ENCODE assay signal across 11 mouse cellular contexts in genomic region chr6:32493557-32493956, GRCm38 (mm10).
DNase-seq lines count a peak whose midpoint lies in the region; ATAC-seq and TF ChIP-seq lines count a peak whose summit lies in the region.
"Had no signal": no experiment of that assay in that cellular context is flagged by ENCODE, and none has a peak within 500 bp of the region (broad histone marks: within the 10 kb centered on the region; RNA-seq: fewer than 3 reads in every experiment).

No protein-coding gene starts in this region.

- no peaks in the 10 kb centered on the region for H3K27me3 ChIP-seq in hindbrain, embryonic 16.5 days (replicated peaks; ENCODE audit: control insufficient read depth, insufficient read depth, low read length)
- no peaks in the 10 kb centered on the region for H3K27me3 ChIP-seq in hindbrain, postnatal 0 days (ENCODE audit: insufficient read depth, low read length)
- no peaks in the 10 kb centered on the region for H3K27me3 ChIP-seq in heart, embryonic 16.5 days (ENCODE audit: control insufficient read depth, insufficient read depth, low read length)
- no peaks in the 10 kb centered on the region for H3K27me3 ChIP-seq in limb, embryonic 13.5 days
- H3K27me3 ChIP-seq in stomach, embryonic 15.5 days (replicated peaks), result no peaks in the 10 kb centered on the region

- H3K27ac ChIP-seq in hindbrain, embryonic 16.5 days (ENCODE audit: low read depth, low read length), result no peak overlapping the region
- H3K27ac ChIP-seq in hindbrain, postnatal 0 days, result no peak overlapping the region
- H3K27ac ChIP-seq in heart, embryonic 16.5 days (ENCODE audit: low read length), result peak overlapping the region; percentile 90
- peak overlapping the region; percentile 29; the same call in 1 of the 2 replicates for H3K27ac ChIP-seq in limb, embryonic 13.5 days
- no peak overlapping the region for H3K27ac ChIP-seq in stomach, embryonic 15.5 days

- no peak overlapping the region for H3K4me2 ChIP-seq in hindbrain, embryonic 16.5 days (ENCODE audit: low read length)
- no peak overlapping the region for H3K4me2 ChIP-seq in hindbrain, postnatal 0 days (ENCODE audit: low read depth, low read length)
- H3K4me2 ChIP-seq in heart, embryonic 16.5 days (ENCODE audit: low read depth, low read length), result peak overlapping the region; percentile 59
- H3K4me2 ChIP-seq in limb, embryonic 13.5 days (replicated peaks), result 0 out of 2 replicates have a peak overlapping the region, but pooled peaks have one; percentile 10
- no peak overlapping the region for H3K4me2 ChIP-seq in stomach, embryonic 15.5 days

- no peak overlapping the region for H3K4me3 ChIP-seq in hindbrain, embryonic 16.5 days (ENCODE audit: low read length)
- H3K4me3 ChIP-seq in hindbrain, postnatal 0 days (ENCODE audit: low read length), result no peak overlapping the region
- H3K4me3 ChIP-seq in heart, embryonic 16.5 days (ENCODE audit: low read length), result peak overlapping the region; percentile 29
- H3K4me3 ChIP-seq in limb, embryonic 13.5 days, result no peak overlapping the region
- no peak overlapping the region for H3K4me3 ChIP-seq in stomach, embryonic 15.5 days (replicated peaks)
- H3K4me3 ChIP-seq: erythroblast, embryonic 14.5 days had no signal

- peak; percentile 54; the same call in 1 of the 2 replicates for ATAC-seq in hindbrain, embryonic 16.5 days
- no peak for ATAC-seq in hindbrain, postnatal 0 days
- peak; percentile 77 for ATAC-seq in heart, embryonic 16.5 days (replicated peaks; ENCODE audit: extremely low read depth, insufficient read depth, low FRiP score)
- 0 out of 2 replicates have a peak, but pooled peaks have one; percentile 22 for ATAC-seq in limb, embryonic 13.5 days (ENCODE audit: low FRiP score, low read depth)
- ATAC-seq in stomach, embryonic 15.5 days (ENCODE audit: insufficient read depth, low FRiP score, low read depth), result peak; percentile 70
- ATAC-seq: CD4-positive, CD25-positive, alpha-beta regulatory T cell, adult 4 months; midbrain, embryonic 16.5 days had no signal

- 24% methylated on average over 5 of the region's 5 CpGs for WGBS in hindbrain, embryonic 16.5 days
- 26% methylated on average over 5 of the region's 5 CpGs for WGBS in hindbrain, postnatal 0 days
- 14% methylated on average over 5 of the region's 5 CpGs for WGBS in heart, embryonic 16.5 days
- 32% methylated on average over 5 of the region's 5 CpGs for WGBS in limb, embryonic 13.5 days
- 30% methylated on average over 5 of the region's 5 CpGs for WGBS in stomach, embryonic 15.5 days

- intact Hi-C loops in left cerebral cortex, postnatal 25 days (cut with DNase I), result no loop called here

- H3K9me3 ChIP-seq in hindbrain, embryonic 16.5 days (ENCODE audit: control insufficient read depth, low read length), result no peaks in the 10 kb centered on the region
- H3K9me3 ChIP-seq in hindbrain, postnatal 0 days (ENCODE audit: low read length), result no peaks in the 10 kb centered on the region
- H3K9me3 ChIP-seq in heart, embryonic 16.5 days (replicated peaks; ENCODE audit: control insufficient read depth, low read length), result no peaks in the 10 kb centered on the region
- H3K9me3 ChIP-seq in limb, embryonic 13.5 days, result no peaks in the 10 kb centered on the region
- no peaks in the 10 kb centered on the region for H3K9me3 ChIP-seq in stomach, embryonic 15.5 days

- no peak for TF ChIP-seq CTCF in hindbrain, postnatal 0 days (IDR thresholded peaks at IDR 0.05; ENCODE audit: low read depth)

- H3K4me1 ChIP-seq in hindbrain, embryonic 16.5 days (ENCODE audit: control insufficient read depth, insufficient read depth, low read depth, low read length), result peaks cover 14% of the 10 kb centered on the region
- H3K4me1 ChIP-seq in hindbrain, postnatal 0 days (ENCODE audit: insufficient read depth, low read length), result peaks cover 7% of the 10 kb centered on the region; the same call in 1 of the 2 replicates
- H3K4me1 ChIP-seq in heart, embryonic 16.5 days (ENCODE audit: control insufficient read depth, insufficient read depth, low read length), result peaks cover 19% of the 10 kb centered on the region
- H3K4me1 ChIP-seq in limb, embryonic 13.5 days, result peaks cover 61% of the 10 kb centered on the region
- no peaks in the 10 kb centered on the region for H3K4me1 ChIP-seq in stomach, embryonic 15.5 days

- no peak overlapping the region for H3K9ac ChIP-seq in hindbrain, embryonic 16.5 days (ENCODE audit: low read depth, low read length)
- H3K9ac ChIP-seq in hindbrain, postnatal 0 days (replicated peaks; ENCODE audit: low read length), result no peak overlapping the region
- peak overlapping the region; percentile 62 for H3K9ac ChIP-seq in heart, embryonic 16.5 days (ENCODE audit: low read length)
- H3K9ac ChIP-seq in limb, embryonic 13.5 days, result no peak overlapping the region
- no peak overlapping the region for H3K9ac ChIP-seq in stomach, embryonic 15.5 days

- no peak for DNase-seq in hindbrain, postnatal 0 days (ENCODE audit: low spot score)
- DNase-seq in left cerebral cortex, postnatal 25 days (ENCODE audit: low spot score in 2 of 2), result no peak
- DNase-seq in layer of hippocampus, adult 9-11 months, result no peak
- no peak for DNase-seq in layer of hippocampus, postnatal 14 days (ENCODE audit: low spot score in 2 of 2)

- 0 out of 2 replicates have a peak, but pooled peaks cover 3% of the 10 kb centered on the region for H3K36me3 ChIP-seq in hindbrain, embryonic 16.5 days (ENCODE audit: control insufficient read depth, insufficient read depth, low read length)
- peaks cover 5% of the 10 kb centered on the region; the same call in 1 of the 2 replicates for H3K36me3 ChIP-seq in hindbrain, postnatal 0 days (ENCODE audit: insufficient read depth, low read length)
- H3K36me3 ChIP-seq in heart, embryonic 16.5 days (ENCODE audit: control insufficient read depth, insufficient read depth), result no peaks in the 10 kb centered on the region
- no peaks in the 10 kb centered on the region for H3K36me3 ChIP-seq in limb, embryonic 13.5 days
- no peaks in the 10 kb centered on the region for H3K36me3 ChIP-seq in stomach, embryonic 15.5 days

Comparison
In these comparisons a context has a peak if more than half of its experiments do, and no peak if none do; other contexts are left out.
1. H3K27ac ChIP-seq: peak in heart, embryonic 16.5 days (single experiment) and limb, embryonic 13.5 days (single experiment); none in hindbrain, embryonic 16.5 days (single experiment), hindbrain, postnatal 0 days (single experiment) and stomach, embryonic 15.5 days (single experiment).
2. H3K4me2 ChIP-seq: peak in heart, embryonic 16.5 days (single experiment) and limb, embryonic 13.5 days (single experiment); none in hindbrain, embryonic 16.5 days (single experiment), hindbrain, postnatal 0 days (single experiment) and stomach, embryonic 15.5 days (single experiment).